Mouse (Mus musculus) right cerebral cortex, postnatal 4 days (tissue): ENCODE measurements around the gene Zbtb25.
A peak's percentile ranks its signal among the peaks of the same experiment; 100 is the strongest.

Experiments used
- DNase-seq: peaks from one replicate; pipeline ENCODE4 v3.0.0-alpha.2; 2022

Gene Zbtb25

DNA sequence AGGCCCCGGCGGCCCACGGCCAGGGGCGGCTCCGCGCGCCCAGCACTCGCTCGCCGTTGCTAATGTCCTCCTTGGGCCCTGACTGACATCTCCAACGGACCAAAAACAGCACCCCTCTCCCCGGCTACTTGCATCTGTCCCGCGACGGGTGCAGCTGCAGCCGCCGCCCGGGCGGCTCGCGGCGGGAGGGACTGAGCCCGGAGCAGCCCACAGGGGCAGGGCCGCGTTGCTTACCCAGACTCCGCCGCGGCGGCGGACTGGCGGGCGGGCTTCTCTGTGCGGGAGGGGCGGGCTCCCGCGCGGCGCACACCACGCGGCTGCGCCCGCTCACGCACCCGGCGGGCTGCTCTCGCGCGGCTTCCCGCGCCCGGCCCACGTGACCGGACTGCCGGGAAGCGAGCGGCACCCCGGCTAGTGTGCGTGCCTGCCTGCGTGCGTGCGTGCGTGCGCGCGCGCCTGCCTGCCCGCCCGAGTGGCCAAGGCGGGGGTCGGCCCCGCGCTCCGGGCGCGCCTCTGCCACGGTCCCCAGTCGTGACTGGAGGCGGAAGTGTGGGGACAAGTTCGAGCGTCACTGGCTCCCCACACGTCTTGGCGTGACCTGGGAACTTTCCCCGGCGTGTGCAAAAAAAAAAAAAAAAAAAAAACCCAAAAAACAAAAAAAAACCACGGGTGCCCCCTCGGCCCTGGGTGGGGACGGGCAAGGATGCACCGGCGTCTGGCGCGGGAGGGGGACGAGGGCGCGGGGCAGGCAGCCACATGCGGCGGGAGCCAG lies at the start of gene Zbtb25:
Zbtb25 (minus strand) TSS at position 397 of the 772 bp plus-strand sequence.
- peak; percentile 84 for DNase-seq

- DNase-seq: no peak
Measured at GRCm38 (mm10) chr12:76418346-76418745, 48.9 kb upstream of the Zbtb25 start.

DNA sequence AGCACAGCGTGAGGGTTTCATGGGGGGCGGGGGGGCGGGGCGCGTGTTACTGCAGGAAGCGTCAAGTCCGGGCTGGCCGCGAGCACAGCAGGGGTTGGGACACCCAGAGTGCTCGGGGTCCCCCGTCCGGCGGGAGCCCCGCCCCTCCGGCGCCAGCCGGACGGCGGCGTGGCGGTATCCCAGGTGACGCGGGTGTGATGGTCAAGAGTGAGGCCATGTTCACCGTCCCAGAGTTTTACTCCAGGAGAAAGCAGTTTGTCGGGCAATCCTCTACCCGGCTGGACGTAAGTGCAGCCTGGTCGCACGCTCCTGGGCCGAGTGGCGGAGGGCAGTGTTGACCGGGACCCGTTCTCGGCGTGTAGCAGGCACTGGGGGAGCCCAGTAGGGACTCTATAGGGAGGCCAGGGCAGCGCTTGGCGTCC lies 48.0 kb upstream of the Zbtb25 start, which contains the start of gene Ppp1r36:
Ppp1r36 (plus strand) TSS at position 106 of the 422 bp plus-strand sequence.
- DNase-seq: no peak

- DNase-seq: no peak
Measured at GRCm38 (mm10) chr12:76415383-76416010, 46.1 kb upstream of the Zbtb25 start.

- no peak for DNase-seq
Measured at GRCm38 (mm10) chr12:76409166-76409565, 39.8 kb upstream of the Zbtb25 start.

DNA sequence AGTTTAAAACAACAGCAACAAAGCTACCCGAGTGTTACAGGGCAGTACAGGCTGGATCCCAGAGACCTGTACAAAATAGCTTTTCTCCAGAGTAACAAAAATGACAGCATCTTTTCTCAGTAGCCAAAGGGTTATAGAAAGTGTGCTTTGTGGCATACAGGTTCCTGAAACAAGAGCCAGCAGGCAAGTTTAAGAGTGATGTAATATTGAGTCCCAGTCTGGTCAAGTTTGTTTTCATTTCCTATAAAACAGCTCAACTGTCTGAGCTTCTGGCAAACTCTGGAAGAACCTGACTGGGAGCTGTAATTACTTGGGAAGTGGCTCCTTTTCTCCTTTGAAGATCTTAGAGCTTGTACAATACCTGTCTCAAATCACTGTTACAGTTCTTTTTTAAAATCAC lies 37.8 kb upstream of the Zbtb25 start:
- no peak for DNase-seq

DNA sequence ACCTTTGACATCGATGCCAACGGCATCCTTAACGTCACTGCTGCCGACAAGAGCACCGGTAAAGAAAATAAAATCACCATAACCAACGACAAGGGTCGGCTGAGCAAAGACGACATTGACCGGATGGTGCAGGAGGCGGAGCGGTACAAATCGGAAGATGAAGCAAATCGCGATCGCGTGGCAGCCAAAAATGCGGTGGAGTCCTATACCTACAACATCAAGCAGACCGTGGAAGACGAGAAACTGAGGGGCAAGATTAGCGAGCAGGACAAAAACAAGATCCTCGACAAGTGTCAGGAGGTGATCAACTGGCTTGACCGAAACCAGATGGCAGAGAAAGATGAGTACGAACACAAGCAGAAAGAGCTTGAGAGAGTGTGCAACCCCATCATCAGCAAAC lies 36.6 kb upstream of the Zbtb25 start:
- no peak for DNase-seq

GRCm38 (mm10) chr12:76405183-76405970 lies 36.0 kb upstream of the Zbtb25 start:
- peak; percentile 36 for DNase-seq

- peak; percentile 18 for DNase-seq
Measured at GRCm38 (mm10) chr12:76404836-76405182, 35.4 kb upstream of the Zbtb25 start.

DNA sequence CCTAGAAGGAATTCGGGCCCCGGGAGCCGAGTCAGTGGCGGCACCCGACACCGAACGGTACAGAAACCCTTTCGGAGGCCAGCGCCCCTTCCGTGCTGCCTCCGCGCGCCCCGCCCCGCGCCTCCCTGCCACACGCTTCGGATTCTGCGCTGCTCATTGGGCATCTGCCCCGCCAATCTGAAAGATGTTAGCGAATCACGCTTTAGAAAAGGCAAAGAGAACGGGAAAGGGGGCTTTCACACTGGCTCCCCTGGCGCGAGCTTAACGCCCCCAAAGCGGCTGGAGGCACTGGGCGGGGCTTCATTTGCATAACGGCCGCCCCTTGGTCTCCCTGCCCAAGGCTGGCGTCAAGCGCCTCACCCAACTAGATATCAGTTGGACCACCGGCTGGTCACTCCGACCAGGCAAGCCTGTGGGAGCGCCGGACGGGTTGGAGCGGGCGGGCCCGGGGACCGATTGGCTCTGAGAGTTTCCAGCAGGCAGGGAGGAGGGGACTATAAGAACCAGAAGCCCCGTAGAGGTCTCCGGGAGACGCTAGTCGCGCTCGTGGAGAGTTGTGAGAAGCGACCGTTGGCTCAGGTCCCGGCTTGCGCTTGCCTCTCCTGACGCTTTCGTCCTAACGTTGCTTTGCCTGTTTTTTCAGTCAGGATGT lies 34.6 kb upstream of the Zbtb25 start, which contains the start of gene Hspa2:
Hspa2 (plus strand) TSS at position 291 of the 652 bp plus-strand sequence.
- peak; percentile 99 for DNase-seq

DNA sequence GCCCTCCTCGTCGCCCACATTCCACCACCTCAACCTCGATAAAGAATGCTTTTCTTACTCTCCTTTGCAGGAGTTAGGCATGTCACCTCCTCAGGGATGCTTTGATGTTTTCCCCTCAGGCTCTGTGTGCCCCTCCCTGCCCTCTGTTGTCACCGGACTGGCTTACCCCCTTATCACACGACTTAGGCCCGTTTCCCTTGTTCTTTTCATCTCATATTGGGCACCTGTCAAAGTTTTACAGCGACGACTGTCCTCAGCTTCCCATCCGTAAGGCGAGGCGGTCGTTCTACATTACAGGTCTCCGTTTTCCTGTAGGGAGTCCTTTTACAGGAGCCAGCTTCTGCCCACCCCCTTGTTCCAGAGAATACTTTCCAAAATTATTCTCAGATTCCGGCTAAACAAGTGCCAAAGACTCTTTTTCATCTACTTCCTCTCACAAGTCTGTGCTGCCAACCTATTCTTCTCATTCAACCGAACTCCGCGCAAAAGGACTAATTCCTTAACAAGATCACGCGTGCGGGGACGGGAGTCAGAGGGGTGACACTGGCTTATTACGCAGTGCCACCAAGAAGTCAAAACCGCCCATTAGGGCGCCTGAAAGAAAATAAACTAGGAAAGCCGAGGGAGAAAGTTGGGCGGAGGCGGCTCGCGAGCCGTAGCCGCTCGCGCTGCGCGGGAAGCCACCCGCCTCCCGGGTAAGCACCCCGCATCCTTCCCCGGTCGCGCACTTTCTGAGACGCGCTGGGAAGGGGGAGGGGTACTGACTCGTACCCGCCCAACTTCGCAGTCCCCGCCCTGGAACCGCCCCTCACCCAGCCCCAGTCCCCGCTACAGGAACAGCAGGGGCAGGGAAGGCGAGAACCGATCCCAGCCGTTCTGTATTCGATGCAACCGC lies 33.8 kb upstream of the Zbtb25 start:
- DNase-seq: no peak

- DNase-seq: no peak
Measured at GRCm38 (mm10) chr12:76401674-76402073, 32.3 kb upstream of the Zbtb25 start.

- DNase-seq: no peak
Measured at GRCm38 (mm10) chr12:76397281-76397680, 27.9 kb upstream of the Zbtb25 start.

GRCm38 (mm10) chr12:76392979-76393378 lies 23.6 kb upstream of the Zbtb25 start:
- no peak for DNase-seq

DNA sequence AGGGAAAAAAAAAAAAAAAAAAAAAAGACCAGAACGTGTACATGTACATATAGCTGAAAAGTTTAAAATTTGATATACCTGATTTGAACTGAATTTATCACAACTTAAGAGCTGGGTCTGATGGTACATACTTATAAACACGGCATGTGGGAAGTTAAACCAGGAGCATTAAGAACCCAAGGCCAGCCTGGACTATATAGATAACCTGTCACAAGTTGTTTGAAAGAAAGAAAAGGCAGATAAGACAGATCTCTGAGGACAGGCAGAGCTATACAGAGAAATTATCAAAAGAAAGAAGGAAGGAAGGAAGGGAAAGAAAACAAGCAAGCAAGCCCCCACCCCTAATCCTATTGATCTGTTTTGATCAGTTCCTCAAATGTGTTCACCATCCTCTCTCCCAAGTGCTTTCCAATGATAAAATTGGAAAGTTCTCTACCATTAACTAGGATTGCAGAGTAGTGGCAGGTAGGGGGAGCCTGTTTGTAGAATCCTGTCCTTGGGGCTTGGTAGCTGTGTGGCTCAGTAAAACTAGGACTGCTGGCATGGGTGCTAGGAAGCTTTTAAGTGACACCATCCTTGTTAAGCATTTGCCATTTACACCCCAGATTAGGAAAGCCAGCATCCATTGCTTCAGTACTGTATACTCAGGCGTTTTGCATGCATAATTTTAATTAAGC lies 22.3 kb upstream of the Zbtb25 start:
- DNase-seq: no peak

- DNase-seq: no peak
Measured at GRCm38 (mm10) chr12:76388794-76389193, 19.4 kb upstream of the Zbtb25 start.

DNA sequence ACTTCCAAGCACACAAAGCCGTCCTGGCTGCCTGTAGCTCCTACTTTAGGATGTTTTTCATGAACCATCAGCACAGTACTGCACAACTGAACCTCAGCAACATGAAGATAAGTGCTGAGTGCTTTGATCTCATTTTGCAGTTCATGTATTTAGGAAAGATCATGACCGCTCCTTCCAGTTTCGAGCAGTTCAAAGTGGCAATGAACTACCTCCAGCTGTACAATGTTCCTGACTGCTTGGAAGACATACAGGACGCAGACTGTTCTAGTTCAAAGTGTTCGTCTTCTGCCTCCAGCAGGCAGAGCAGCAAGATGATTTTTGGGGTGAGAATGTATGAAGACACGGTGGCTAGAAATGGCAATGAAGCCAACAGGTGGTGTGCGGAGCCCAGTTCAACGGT lies 15.9 kb upstream of the Zbtb25 start:
- DNase-seq: no peak

DNA sequence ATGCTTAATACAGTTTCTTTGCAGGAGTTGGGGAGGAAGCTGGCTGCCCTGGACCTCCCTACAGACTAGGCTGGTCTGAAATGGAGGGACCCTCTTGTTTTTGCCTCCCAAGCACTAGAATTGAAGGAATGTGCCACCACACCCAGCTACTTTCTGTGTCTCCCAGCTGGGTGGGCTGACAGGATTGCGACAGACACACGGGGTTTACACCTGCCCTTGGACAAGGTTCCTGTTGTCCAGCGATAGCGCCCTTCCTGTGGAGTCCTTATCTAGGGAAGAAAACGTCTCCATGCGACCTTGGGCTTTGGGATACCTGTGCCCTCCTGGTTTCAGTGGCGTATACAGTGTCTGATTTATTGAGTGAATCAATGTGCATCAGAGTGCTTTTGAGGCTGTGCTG lies 10.7 kb upstream of the Zbtb25 start:
- DNase-seq: no peak

DNA sequence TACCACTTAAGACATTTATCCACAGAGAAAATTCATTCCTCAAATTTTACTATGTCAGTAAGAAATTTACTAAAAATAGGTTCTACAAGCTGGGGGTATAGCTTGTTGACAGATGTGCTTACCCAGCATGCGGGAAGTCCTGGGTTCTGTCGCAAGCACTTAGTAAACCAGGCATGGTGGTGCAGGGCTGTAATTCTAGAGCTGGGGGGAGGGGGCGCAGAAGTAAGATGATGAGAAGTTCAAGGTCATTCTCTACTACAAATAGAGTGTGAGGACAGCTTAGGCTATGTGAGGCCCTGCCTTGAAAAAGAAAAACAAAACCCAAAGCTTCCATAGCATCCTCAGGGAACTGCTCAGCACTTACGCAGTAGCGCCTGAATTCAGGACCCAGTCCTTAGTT lies 9.2 kb upstream of the Zbtb25 start:
- DNase-seq: no peak

- DNase-seq: no peak
Measured at GRCm38 (mm10) chr12:76377726-76378125, 8.3 kb upstream of the Zbtb25 start.

- DNase-seq: no peak
Measured at GRCm38 (mm10) chr12:76377059-76377458, 7.7 kb upstream of the Zbtb25 start.
